Mouse (Mus musculus) spleen, adult 2 months (tissue): ENCODE results near the gene Zfp784.

Experiments
- CTCF ChIP-seq: fragments of 200-500 bp; IDR thresholded peaks from 2 replicates; pipeline ENCODE4 v1.5.1; 2011; ENCODE audit warnings: mild to moderate bottlenecking, inconsistent platforms; ENCODE audit not compliant: insufficient read depth, insufficient read length, insufficient replicate concordance; ENCODE audit errors: extremely low read depth
- POLR2A ChIP-seq: fragments of 200-500 bp; IDR thresholded peaks from 2 replicates; pipeline ENCODE4 v1.6.1; 2011; ENCODE audit warnings: low read depth, low read length, inconsistent platforms

DNA sequence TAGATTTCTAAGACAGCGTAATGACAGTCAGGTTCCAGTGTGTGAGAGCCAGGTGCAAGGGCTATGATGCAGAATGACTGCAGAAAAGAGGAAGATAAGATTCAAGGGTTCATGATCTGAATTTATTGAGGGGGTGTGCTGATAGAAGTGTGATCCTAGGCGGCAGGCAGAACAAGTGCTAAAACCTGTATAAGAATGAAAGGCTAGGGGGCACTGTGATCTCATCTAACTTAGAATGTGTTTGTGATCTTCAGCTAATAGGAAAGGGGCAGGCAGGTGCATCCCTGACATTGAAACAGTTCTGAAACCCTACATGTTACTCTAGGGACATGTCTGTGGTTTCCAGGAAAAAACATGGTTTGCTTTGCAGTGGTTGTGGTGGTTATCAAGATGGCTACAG is 7.9 kb upstream of the Zfp784 start:
- TF ChIP-seq CTCF, result no peak
- no peak for TF ChIP-seq POLR2A
